Mouse (Mus musculus) neural tube, embryonic 10.5 days (tissue): Measurements from ENCODE around the gene Gm11238.
"Not testable (repeated sequence)": the region's sequence is repeated elsewhere in the genome, so short reads cannot be mapped to it uniquely, and the experiment has no call there.

Experiments
- DNase-seq: peaks from one replicate; pipeline ENCODE4 v3.0.0-alpha.2; 2017; ENCODE audit warnings: low spot score; ENCODE audit errors: extremely low spot score

Gm11238 gene

DNA sequence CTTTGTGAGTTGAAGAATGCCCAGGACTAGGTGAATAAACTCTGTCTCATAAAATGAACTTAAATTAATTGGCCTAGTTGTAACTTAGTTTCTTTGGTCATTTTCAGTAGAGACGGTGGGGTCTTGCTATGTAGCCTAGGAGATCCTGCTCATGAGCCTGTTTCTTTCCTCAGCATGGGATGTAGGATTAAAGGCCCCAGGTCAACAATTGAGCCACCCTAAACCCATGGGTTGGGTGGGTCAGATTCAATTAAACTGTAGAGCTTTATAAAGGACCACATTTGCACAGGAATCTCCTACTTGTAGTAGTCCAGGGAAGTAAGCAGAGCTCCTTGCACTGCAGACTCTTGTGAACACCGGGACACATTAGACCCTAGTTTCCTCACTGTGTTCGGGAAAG, at the start of gene Gm11238:
Gene Gm11238, plus strand, starts transcription at position 301 of the 400 bp plus-strand sequence.
- not testable (repeated sequence) for DNase-seq

DNA sequence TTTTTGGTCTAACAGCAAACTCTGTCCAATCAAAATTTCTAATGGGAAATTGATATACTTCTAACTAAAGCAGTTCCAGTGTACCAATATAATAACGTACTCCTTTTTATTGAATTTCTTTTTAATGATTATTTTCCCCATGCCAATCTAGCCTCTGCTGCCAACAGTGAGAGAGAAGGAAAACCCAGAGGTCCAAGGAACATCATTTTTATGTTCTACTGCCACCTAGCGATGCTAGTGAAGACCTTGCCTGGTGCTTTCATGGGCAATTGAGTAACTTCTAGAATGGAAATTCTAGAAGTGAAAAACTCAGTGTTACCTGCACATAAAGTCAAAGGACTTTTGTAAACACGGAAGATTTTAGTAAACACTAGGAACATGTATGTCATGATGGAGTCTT, 8.4 kb upstream of the Gm11238 start:
- no peak for DNase-seq

DNA sequence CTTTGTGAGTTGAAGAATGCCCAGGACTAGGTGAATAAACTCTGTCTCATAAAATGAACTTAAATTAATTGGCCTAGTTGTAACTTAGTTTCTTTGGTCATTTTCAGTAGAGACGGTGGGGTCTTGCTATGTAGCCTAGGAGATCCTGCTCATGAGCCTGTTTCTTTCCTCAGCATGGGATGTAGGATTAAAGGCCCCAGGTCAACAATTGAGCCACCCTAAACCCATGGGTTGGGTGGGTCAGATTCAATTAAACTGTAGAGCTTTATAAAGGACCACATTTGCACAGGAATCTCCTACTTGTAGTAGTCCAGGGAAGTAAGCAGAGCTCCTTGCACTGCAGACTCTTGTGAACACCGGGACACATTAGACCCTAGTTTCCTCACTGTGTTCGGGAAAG, 15.0 kb downstream of the Gm11238 start, which contains the start of gene Gm11237:
Gene Gm11237, plus strand, starts transcription at position 301 of the 400 bp plus-strand sequence.
- DNase-seq, result not testable (repeated sequence)

DNA sequence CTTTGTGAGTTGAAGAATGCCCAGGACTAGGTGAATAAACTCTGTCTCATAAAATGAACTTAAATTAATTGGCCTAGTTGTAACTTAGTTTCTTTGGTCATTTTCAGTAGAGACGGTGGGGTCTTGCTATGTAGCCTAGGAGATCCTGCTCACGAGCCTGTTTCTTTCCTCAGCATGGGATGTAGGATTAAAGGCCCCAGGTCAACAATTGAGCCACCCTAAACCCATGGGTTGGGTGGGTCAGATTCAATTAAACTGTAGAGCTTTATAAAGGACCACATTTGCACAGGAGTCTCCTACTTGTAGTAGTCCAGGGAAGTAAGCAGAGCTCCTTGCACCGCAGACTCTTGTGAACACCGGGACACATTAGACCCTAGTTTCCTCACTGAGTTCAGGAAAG, 30.1 kb downstream of the Gm11238 start, which contains the start of gene Gm11236:
Gene Gm11236, plus strand, starts transcription at position 301 of the 400 bp plus-strand sequence.
- DNase-seq, result not testable (repeated sequence)

DNA sequence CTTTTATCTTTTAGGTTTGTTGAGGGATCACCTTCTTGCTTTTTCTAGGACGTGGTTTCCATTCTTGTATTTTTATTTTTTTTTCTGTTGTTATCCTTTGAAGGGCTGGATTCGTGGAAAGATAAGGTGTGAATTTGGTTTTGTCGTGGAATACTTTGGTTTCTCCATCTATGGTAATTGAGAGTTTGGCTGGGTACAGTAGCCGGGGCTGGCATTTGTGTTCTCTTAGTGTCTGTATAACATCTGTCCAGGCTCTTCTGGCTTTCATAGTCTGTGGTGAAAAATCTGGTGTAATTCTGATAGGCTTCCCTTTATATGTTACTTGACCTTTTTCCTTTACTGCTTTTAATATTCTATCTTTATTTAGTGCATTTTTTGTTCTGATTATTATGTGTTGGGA, 54.2 kb downstream of the Gm11238 start:
- DNase-seq, result not testable (repeated sequence)

DNA sequence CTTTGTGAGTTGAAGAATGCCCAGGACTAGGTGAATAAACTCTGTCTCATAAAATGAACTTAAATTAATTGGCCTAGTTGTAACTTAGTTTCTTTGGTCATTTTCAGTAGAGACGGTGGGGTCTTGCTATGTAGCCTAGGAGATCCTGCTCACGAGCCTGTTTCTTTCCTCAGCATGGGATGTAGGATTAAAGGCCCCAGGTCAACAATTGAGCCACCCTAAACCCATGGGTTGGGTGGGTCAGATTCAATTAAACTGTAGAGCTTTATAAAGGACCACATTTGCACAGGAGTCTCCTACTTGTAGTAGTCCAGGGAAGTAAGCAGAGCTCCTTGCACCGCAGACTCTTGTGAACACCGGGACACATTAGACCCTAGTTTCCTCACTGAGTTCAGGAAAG, 60.4 kb downstream of the Gm11238 start, which contains the start of gene Gm11239:
Gene Gm11239, plus strand, starts transcription at position 301 of the 400 bp plus-strand sequence.
- DNase-seq, result not testable (repeated sequence)

DNA sequence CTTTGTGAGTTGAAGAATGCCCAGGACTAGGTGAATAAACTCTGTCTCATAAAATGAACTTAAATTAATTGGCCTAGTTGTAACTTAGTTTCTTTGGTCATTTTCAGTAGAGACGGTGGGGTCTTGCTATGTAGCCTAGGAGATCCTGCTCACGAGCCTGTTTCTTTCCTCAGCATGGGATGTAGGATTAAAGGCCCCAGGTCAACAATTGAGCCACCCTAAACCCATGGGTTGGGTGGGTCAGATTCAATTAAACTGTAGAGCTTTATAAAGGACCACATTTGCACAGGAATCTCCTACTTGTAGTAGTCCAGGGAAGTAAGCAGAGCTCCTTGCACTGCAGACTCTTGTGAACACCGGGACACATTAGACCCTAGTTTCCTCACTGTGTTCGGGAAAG, 75.5 kb downstream of the Gm11238 start, which contains the start of gene Gm428:
Gene Gm428, plus strand, starts transcription at position 301 of the 400 bp plus-strand sequence.
- not testable (repeated sequence) for DNase-seq
